Mouse (Mus musculus): Measurements from ENCODE around the gene Cep63. TPM values are rescaled to one million over a fixed set of nuclear protein-coding genes. Genes with fewer than 3 reads are reported as not detected.

Gene Cep63
- polyA plus RNA-seq, 1 experiment, result 4.1 TPM

- Histone ChIP-seq H3K27me3 (ENCODE audit: control insufficient read depth, insufficient read depth, low read length) (no peaks in the 10 kb centered on the region), H3K4me1 (ENCODE audit: control insufficient read depth, insufficient read depth, insufficient read length) (no peaks in the 10 kb centered on the region), H3K27ac (ENCODE audit: insufficient read depth, low read length) (no peak overlapping the region), H3K4me3 (ENCODE audit: extremely low read depth, insufficient read depth, insufficient read length) (no peak overlapping the region), H3K36me3 (ENCODE audit: control insufficient read depth, insufficient read depth, low read length) (peaks cover 21% of the 10 kb centered on the region)
- WGBS, result 95% methylated on average over 6 of the region's 6 CpGs
- no peak for DNase-seq (ENCODE audit: low read depth in 1 of 2, low spot score in 2 of 2)
- no peak for TF ChIP-seq CTCF (IDR thresholded peaks at IDR 0.05; ENCODE audit: extremely low read depth, insufficient read depth, insufficient read length, insufficient replicate concordance)
- no peak for TF ChIP-seq POLR2A (IDR thresholded peaks at IDR 0.05; ENCODE audit: low read depth, low read length)
Observed at GRCm38 (mm10) chr9:102605162-102605561, 21.2 kb downstream of the Cep63 start.

GRCm38 (mm10) chr9:102601666-102602065, 24.7 kb downstream of the Cep63 start:
- Histone ChIP-seq H3K4me3 (ENCODE audit: extremely low read depth, insufficient read depth, insufficient read length) (no peak overlapping the region), H3K27me3 (ENCODE audit: control insufficient read depth, insufficient read depth, low read length) (no peaks in the 10 kb centered on the region), H3K4me1 (ENCODE audit: control insufficient read depth, insufficient read depth, insufficient read length) (no peaks in the 10 kb centered on the region), H3K36me3 (ENCODE audit: control insufficient read depth, insufficient read depth, low read length) (peaks cover 18% of the 10 kb centered on the region), H3K27ac (ENCODE audit: insufficient read depth, low read length) (no peak overlapping the region)
- no peak for DNase-seq (ENCODE audit: low read depth in 1 of 2, low spot score in 2 of 2)
- 89% methylated on average over 2 of the region's 2 CpGs for WGBS
- TF ChIP-seq POLR2A (IDR thresholded peaks at IDR 0.05; ENCODE audit: low read depth, low read length) (no peak), CTCF (IDR thresholded peaks at IDR 0.05; ENCODE audit: extremely low read depth, insufficient read depth, insufficient read length, insufficient replicate concordance) (no peak)

GRCm38 (mm10) chr9:102601187-102601586, 25.1 kb downstream of the Cep63 start:
- H3K4me3 ChIP-seq (ENCODE audit: extremely low read depth, insufficient read depth, insufficient read length), result no peak overlapping the region
- TF ChIP-seq POLR2A (IDR thresholded peaks at IDR 0.05; ENCODE audit: low read depth, low read length) (no peak), CTCF (IDR thresholded peaks at IDR 0.05; ENCODE audit: extremely low read depth, insufficient read depth, insufficient read length, insufficient replicate concordance) (no peak)
- H3K27ac ChIP-seq (ENCODE audit: insufficient read depth, low read length), result no peak overlapping the region
- H3K4me1 ChIP-seq (ENCODE audit: control insufficient read depth, insufficient read depth, insufficient read length), result no peaks in the 10 kb centered on the region
- 99% methylated on average over 2 of the region's 2 CpGs for WGBS
- no peak for DNase-seq (ENCODE audit: low read depth in 1 of 2, low spot score in 2 of 2)
- peaks cover 21% of the 10 kb centered on the region for H3K36me3 ChIP-seq (ENCODE audit: control insufficient read depth, insufficient read depth, low read length)
- no peaks in the 10 kb centered on the region for H3K27me3 ChIP-seq (ENCODE audit: control insufficient read depth, insufficient read depth, low read length)

- no peak for DNase-seq (ENCODE audit: low read depth in 1 of 2, low spot score in 2 of 2)
- H3K36me3 ChIP-seq (ENCODE audit: control insufficient read depth, insufficient read depth, low read length), result peaks cover 33% of the 10 kb centered on the region
- no peaks in the 10 kb centered on the region for H3K4me1 ChIP-seq (ENCODE audit: control insufficient read depth, insufficient read depth, insufficient read length)
- TF ChIP-seq CTCF (IDR thresholded peaks at IDR 0.05; ENCODE audit: extremely low read depth, insufficient read depth, insufficient read length, insufficient replicate concordance), result no peak
- no peak for TF ChIP-seq POLR2A (IDR thresholded peaks at IDR 0.05; ENCODE audit: low read depth, low read length)
- H3K27ac ChIP-seq (ENCODE audit: insufficient read depth, low read length), result no peak overlapping the region
- H3K27me3 ChIP-seq (ENCODE audit: control insufficient read depth, insufficient read depth, low read length), result no peaks in the 10 kb centered on the region
- WGBS, result 92% methylated on average over 8 of the region's 8 CpGs
- no peak overlapping the region for H3K4me3 ChIP-seq (ENCODE audit: extremely low read depth, insufficient read depth, insufficient read length)
Observed at GRCm38 (mm10) chr9:102595662-102596436, 30.5 kb downstream of the Cep63 start.

- Histone ChIP-seq H3K4me3 (ENCODE audit: extremely low read depth, insufficient read depth, insufficient read length) (no peak overlapping the region), H3K4me1 (ENCODE audit: control insufficient read depth, insufficient read depth, insufficient read length) (no peaks in the 10 kb centered on the region), H3K36me3 (ENCODE audit: control insufficient read depth, insufficient read depth, low read length) (peaks cover 34% of the 10 kb centered on the region), H3K27me3 (ENCODE audit: control insufficient read depth, insufficient read depth, low read length) (no peaks in the 10 kb centered on the region), H3K27ac (ENCODE audit: insufficient read depth, low read length) (no peak overlapping the region)
- 94% methylated on average over 6 of the region's 6 CpGs for WGBS
- no peak for TF ChIP-seq POLR2A (IDR thresholded peaks at IDR 0.05; ENCODE audit: low read depth, low read length)
- no peak for TF ChIP-seq CTCF (IDR thresholded peaks at IDR 0.05; ENCODE audit: extremely low read depth, insufficient read depth, insufficient read length, insufficient replicate concordance)
- no peak for DNase-seq (ENCODE audit: low read depth in 1 of 2, low spot score in 2 of 2)
Observed at GRCm38 (mm10) chr9:102594667-102595393, 31.5 kb downstream of the Cep63 start.

GRCm38 (mm10) chr9:102587347-102587746, 39.0 kb downstream of the Cep63 start:
- TF ChIP-seq POLR2A (IDR thresholded peaks at IDR 0.05; ENCODE audit: low read depth, low read length), result no peak
- no peak for TF ChIP-seq CTCF (IDR thresholded peaks at IDR 0.05; ENCODE audit: extremely low read depth, insufficient read depth, insufficient read length, insufficient replicate concordance)
- no peak for DNase-seq (ENCODE audit: low read depth in 1 of 2, low spot score in 2 of 2)
- WGBS, result 93% methylated on average over 5 of the region's 5 CpGs
- Histone ChIP-seq H3K27me3 (ENCODE audit: control insufficient read depth, insufficient read depth, low read length) (no peaks in the 10 kb centered on the region), H3K36me3 (ENCODE audit: control insufficient read depth, insufficient read depth, low read length) (peaks cover 30% of the 10 kb centered on the region), H3K4me1 (ENCODE audit: control insufficient read depth, insufficient read depth, insufficient read length) (no peaks in the 10 kb centered on the region), H3K4me3 (ENCODE audit: extremely low read depth, insufficient read depth, insufficient read length) (no peak overlapping the region), H3K27ac (ENCODE audit: insufficient read depth, low read length) (no peak overlapping the region)

All from spleen, adult 2 months (tissue).